Mouse (Mus musculus) activated CD4-positive, CD25-positive, alpha-beta regulatory T cell, adult 9 weeks (primary cell): Measurements from ENCODE around the gene Nat9. TPM values are rescaled to one million over a fixed set of nuclear protein-coding genes. Genes with fewer than 3 reads are reported as not detected.

Source experiments
- polyA plus RNA-seq: library from polyadenylated mRNA; unstranded; fragments of 100-300 nt; shearing (Covaris generic); gene quantifications from one replicate; pipeline ENCODE4 v1.2.1, GENCODE M21; 2017

The Nat9 gene
- 17.9 TPM for polyA plus RNA-seq

GRCm38 (mm10) chr11:115187693-115188092, at the start of gene Nat9:
Gene Nat9 (minus strand): TSS chr11:115187859.

GRCm38 (mm10) chr11:115187224-115187639, 427 bp downstream of the Nat9 start, which contains the start of gene Tmem104:
Gene Tmem104 (plus strand): TSS chr11:115187487.

GRCm38 (mm10) chr11:115162832-115163480, 24.7 kb downstream of the Nat9 start, which contains the start of gene Slc9a3r1:
Gene Slc9a3r1 (plus strand): TSS chr11:115163341.

GRCm38 (mm10) chr11:115133800-115134199, 53.9 kb downstream of the Nat9 start, which contains the start of gene Cd300lf:
Gene Cd300lf (minus strand): TSS chr11:115133992.

Other genes starting within 250 kb of the Nat9 start
- gene Cd300c, start 218.7 kb downstream of the Nat9 start, polyA plus RNA-seq, result 0.42 TPM
- gene Cd300ld, start 197.9 kb downstream of the Nat9 start, polyA plus RNA-seq, result not detected
- 1.6 TPM for gene Cd300c2, start 186.0 kb downstream of the Nat9 start, polyA plus RNA-seq
- gene Cd300ld2, start 171.7 kb downstream of the Nat9 start, polyA plus RNA-seq, result not detected
- gene Cd300ld4, start 160.8 kb downstream of the Nat9 start, polyA plus RNA-seq, result not detected
- gene Cd300ld5, start 150.1 kb downstream of the Nat9 start, polyA plus RNA-seq, result not detected
- gene Cd300ld3, start 139.4 kb downstream of the Nat9 start, polyA plus RNA-seq, result not detected
- gene Cd300e, start 125.7 kb downstream of the Nat9 start, polyA plus RNA-seq, result 0.51 TPM
- 198 TPM for gene Rab37, start 96.4 kb downstream of the Nat9 start, polyA plus RNA-seq
- 0.75 TPM for gene Cd300lf, start 53.9 kb downstream of the Nat9 start, polyA plus RNA-seq
- gene Slc9a3r1, start 24.5 kb downstream of the Nat9 start, polyA plus RNA-seq, result 578 TPM
- 18.5 TPM for gene Tmem104, start 372 bp downstream of the Nat9 start, polyA plus RNA-seq
- gene Grin2c, start 79.4 kb upstream of the Nat9 start, polyA plus RNA-seq, result not detected
- 37.9 TPM for gene Fdxr, start 89.2 kb upstream of the Nat9 start, polyA plus RNA-seq
- gene Fads6, start 109.8 kb upstream of the Nat9 start, polyA plus RNA-seq, result 1.2 TPM
- not detected for gene Otop2, start 119.3 kb upstream of the Nat9 start, polyA plus RNA-seq
- not detected for gene Ush1g, start 134.2 kb upstream of the Nat9 start, polyA plus RNA-seq
- gene Otop3, start 146.9 kb upstream of the Nat9 start, polyA plus RNA-seq, result not detected
- 3.7 TPM for gene Hid1, start 179.9 kb upstream of the Nat9 start, polyA plus RNA-seq
- not detected for gene Cdr2l, start 194.1 kb upstream of the Nat9 start, polyA plus RNA-seq
- 163 TPM for gene Mrpl58, start 215.9 kb upstream of the Nat9 start, polyA plus RNA-seq
- 739 TPM for gene Atp5h, start 232.1 kb upstream of the Nat9 start, polyA plus RNA-seq
- 3.2 TPM for gene Kctd2, start 232.3 kb upstream of the Nat9 start, polyA plus RNA-seq